Mouse (Mus musculus) neural tube, embryonic 12.5 days (tissue): ENCODE measurements around the gene Mgp. TPM values are rescaled to one million over a fixed set of nuclear protein-coding genes. Genes with fewer than 3 reads are reported as not detected.
"Not testable (repeated sequence)": the region's sequence is repeated elsewhere in the genome, so short reads cannot be mapped to it uniquely, and the experiment has no call there.

Experiments
- ATAC-seq: fragments of 200-750 bp; cut with Nextera tagmentation; 2 replicates; pipeline ENCODE4 v1.8.0; 2017; ENCODE audit warnings: low read depth, mild to moderate bottlenecking, moderate TSS enrichment, moderate library complexity; ENCODE audit not compliant: low FRiP score
- H3K27ac ChIP-seq: fragments of 300-500 bp; sonication (generic); 2 replicates; pipeline ENCODE4 v1.5.1; 2016
- H3K27me3 ChIP-seq: fragments of 300-500 bp; sonication (generic); replicated peaks from 2 replicates; pipeline ENCODE4 v1.6.1; 2016; ENCODE audit warnings: mild to moderate bottlenecking
- H3K36me3 ChIP-seq: fragments of 300-500 bp; sonication (generic); 2 replicates; pipeline ENCODE4 v1.6.1; 2016; ENCODE audit warnings: mild to moderate bottlenecking
- H3K4me1 ChIP-seq: fragments of 300-500 bp; sonication (generic); 2 replicates; pipeline ENCODE4 v1.6.1; 2016
- H3K4me2 ChIP-seq: fragments of 300-500 bp; sonication (generic); replicated peaks from 2 replicates; pipeline ENCODE4 v1.6.1; 2016; ENCODE audit warnings: mild to moderate bottlenecking
- H3K4me3 ChIP-seq: fragments of 300-500 bp; sonication (generic); 2 replicates; pipeline ENCODE4 v1.5.1; 2016
- H3K9ac ChIP-seq: fragments of 300-500 bp; sonication (generic); 2 replicates; pipeline ENCODE4 v1.6.1; 2016; ENCODE audit warnings: mild to moderate bottlenecking
- H3K9me3 ChIP-seq: fragments of 300-500 bp; sonication (generic); 2 replicates; pipeline ENCODE4 v1.6.1; 2016; ENCODE audit warnings: mild to moderate bottlenecking
- WGBS: fragments of 180-500 bp; shearing (Covaris S2); methylation state at CpG from one replicate; pipeline ENCODE4 v1.1.7; 2016; 5-methylcytosine and 5-hydroxymethylcytosine counted together
- polyA plus RNA-seq: library from polyadenylated mRNA; unstranded; fragments of >200 nt; fragmentation: Nextera tagmentation; extraction: Ambion mirVana; gene quantifications from 2 replicates; pipeline ENCODE4 v1.2.1, GENCODE M21; 2016

Gene Mgp
- polyA plus RNA-seq, 1 experiment from 2014 or later, result 8.8 TPM

- no peak for ATAC-seq
- H3K4me3 ChIP-seq, result no peak overlapping the region
- H3K27me3 ChIP-seq, result no peaks in the 10 kb centered on the region
- no peak overlapping the region for H3K4me2 ChIP-seq
- no peak overlapping the region for H3K9ac ChIP-seq
- no peaks in the 10 kb centered on the region for H3K4me1 ChIP-seq
- WGBS, result 88% methylated on average over 2 of the region's 2 CpGs
- no peak overlapping the region for H3K27ac ChIP-seq
- no peaks in the 10 kb centered on the region for H3K9me3 ChIP-seq
- no peaks in the 10 kb centered on the region for H3K36me3 ChIP-seq
Measured at GRCm38 (mm10) chr6:136892002-136892401, 16.4 kb upstream of the Mgp start.

- H3K4me2 ChIP-seq, result no peak overlapping the region
- no peaks in the 10 kb centered on the region for H3K9me3 ChIP-seq
- H3K36me3 ChIP-seq, result no peaks in the 10 kb centered on the region
- no peak for ATAC-seq
- H3K4me3 ChIP-seq, result no peak overlapping the region
- H3K27me3 ChIP-seq, result no peaks in the 10 kb centered on the region
- no peaks in the 10 kb centered on the region for H3K4me1 ChIP-seq
- H3K27ac ChIP-seq, result no peak overlapping the region
- no peak overlapping the region for H3K9ac ChIP-seq
- 92% methylated on average over 6 of the region's 6 CpGs for WGBS
Measured at GRCm38 (mm10) chr6:136889554-136889953, 13.9 kb upstream of the Mgp start.

GRCm38 (mm10) chr6:136889067-136889466 is 13.4 kb upstream of the Mgp start:
- Histone ChIP-seq H3K4me1 (no peaks in the 10 kb centered on the region), H3K27me3 (no peaks in the 10 kb centered on the region), H3K27ac (no peak overlapping the region), H3K36me3 (no peaks in the 10 kb centered on the region), H3K4me3 (no peak overlapping the region), H3K4me2 (no peak overlapping the region), H3K9me3 (no peaks in the 10 kb centered on the region), H3K9ac (no peak overlapping the region)
- 90% methylated on average over 6 of the region's 6 CpGs for WGBS
- ATAC-seq, result no peak

GRCm38 (mm10) chr6:136887854-136888253 is 12.2 kb upstream of the Mgp start:
- 74% methylated on average over 9 of the region's 9 CpGs for WGBS
- H3K9me3 ChIP-seq, result no peaks in the 10 kb centered on the region
- H3K9ac ChIP-seq, result no peak overlapping the region
- no peaks in the 10 kb centered on the region for H3K27me3 ChIP-seq
- ATAC-seq, result no peak
- no peak overlapping the region for H3K27ac ChIP-seq
- no peaks in the 10 kb centered on the region for H3K36me3 ChIP-seq
- no peaks in the 10 kb centered on the region for H3K4me1 ChIP-seq
- H3K4me3 ChIP-seq, result no peak overlapping the region
- H3K4me2 ChIP-seq, result no peak overlapping the region

GRCm38 (mm10) chr6:136884766-136885165 is 9.1 kb upstream of the Mgp start:
- H3K4me1 ChIP-seq, ATAC-seq: not testable (repeated sequence)
- WGBS, result 65% methylated on average over 1 of the region's 1 CpGs

GRCm38 (mm10) chr6:136883961-136884360 is 8.3 kb upstream of the Mgp start:
- WGBS, result 93% methylated on average over 6 of the region's 6 CpGs
- no peaks in the 10 kb centered on the region for H3K36me3 ChIP-seq
- no peak overlapping the region for H3K9ac ChIP-seq
- H3K4me1 ChIP-seq, result no peaks in the 10 kb centered on the region
- no peak overlapping the region for H3K4me3 ChIP-seq
- no peaks in the 10 kb centered on the region for H3K27me3 ChIP-seq
- ATAC-seq, result no peak
- H3K27ac ChIP-seq, result no peak overlapping the region
- H3K9me3 ChIP-seq, result no peaks in the 10 kb centered on the region
- H3K4me2 ChIP-seq, result no peak overlapping the region

More at GRCm38 (mm10) chr6:136884766-136885165, 9.1 kb upstream of the Mgp start:
- H3K27ac ChIP-seq, H3K4me2 ChIP-seq, H3K9me3 ChIP-seq, H3K36me3 ChIP-seq, H3K9ac ChIP-seq, H3K4me3 ChIP-seq, H3K27me3 ChIP-seq: not testable (repeated sequence)

GRCm38 (mm10) chr6:136883431-136883915 is 7.8 kb upstream of the Mgp start:
- Histone ChIP-seq H3K9ac (no peak overlapping the region), H3K4me2 (no peak overlapping the region), H3K27me3 (no peaks in the 10 kb centered on the region), H3K36me3 (no peaks in the 10 kb centered on the region), H3K4me1 (no peaks in the 10 kb centered on the region), H3K4me3 (no peak overlapping the region), H3K9me3 (no peaks in the 10 kb centered on the region), H3K27ac (no peak overlapping the region)
- WGBS, result 89% methylated on average over 3 of the region's 3 CpGs
- no peak for ATAC-seq

- no peak overlapping the region for H3K4me3 ChIP-seq
- H3K4me1 ChIP-seq, result no peaks in the 10 kb centered on the region
- no peaks in the 10 kb centered on the region for H3K36me3 ChIP-seq
- H3K9me3 ChIP-seq, result no peaks in the 10 kb centered on the region
- no peak overlapping the region for H3K27ac ChIP-seq
- 73% methylated on average over 8 of the region's 8 CpGs for WGBS
- H3K9ac ChIP-seq, result no peak overlapping the region
- no peak overlapping the region for H3K4me2 ChIP-seq
- no peak for ATAC-seq
- H3K27me3 ChIP-seq, result no peaks in the 10 kb centered on the region
Measured at GRCm38 (mm10) chr6:136881678-136882077, 6.1 kb upstream of the Mgp start.

GRCm38 (mm10) chr6:136874599-136874998 is 1.0 kb downstream of the Mgp start:
- no peak overlapping the region for H3K9ac ChIP-seq
- 67% methylated on average over 8 of the region's 8 CpGs for WGBS
- H3K27ac ChIP-seq, result no peak overlapping the region
- no peaks in the 10 kb centered on the region for H3K9me3 ChIP-seq
- no peak for ATAC-seq
- H3K4me2 ChIP-seq, result no peak overlapping the region
- no peak overlapping the region for H3K4me3 ChIP-seq
- H3K4me1 ChIP-seq, result no peaks in the 10 kb centered on the region
- no peaks in the 10 kb centered on the region for H3K36me3 ChIP-seq
- H3K27me3 ChIP-seq, result no peaks in the 10 kb centered on the region

- Histone ChIP-seq H3K36me3 (no peaks in the 10 kb centered on the region), H3K27me3 (no peaks in the 10 kb centered on the region), H3K27ac (no peak overlapping the region), H3K4me3 (no peak overlapping the region), H3K9me3 (no peaks in the 10 kb centered on the region), H3K4me2 (no peak overlapping the region), H3K4me1 (no peaks in the 10 kb centered on the region), H3K9ac (no peak overlapping the region)
- WGBS, result 83% methylated on average over 5 of the region's 5 CpGs
- ATAC-seq, result no peak
Measured at GRCm38 (mm10) chr6:136868921-136869320, 6.7 kb downstream of the Mgp start.

GRCm38 (mm10) chr6:136866150-136866549 is 9.5 kb downstream of the Mgp start:
- Histone ChIP-seq H3K27me3 (no peaks in the 10 kb centered on the region), H3K4me3 (no peak overlapping the region), H3K27ac (no peak overlapping the region), H3K9me3 (no peaks in the 10 kb centered on the region), H3K4me1 (no peaks in the 10 kb centered on the region), H3K9ac (no peak overlapping the region), H3K36me3 (no peaks in the 10 kb centered on the region), H3K4me2 (no peak overlapping the region)
- no peak for ATAC-seq
- 65% methylated on average over 4 of the region's 4 CpGs for WGBS

- Histone ChIP-seq H3K27ac (no peak overlapping the region), H3K9ac (no peak overlapping the region), H3K4me2 (no peak overlapping the region), H3K4me1 (no peaks in the 10 kb centered on the region), H3K36me3 (no peaks in the 10 kb centered on the region), H3K27me3 (no peaks in the 10 kb centered on the region), H3K4me3 (no peak overlapping the region), H3K9me3 (no peaks in the 10 kb centered on the region)
- no peak for ATAC-seq
- 92% methylated on average over 5 of the region's 5 CpGs for WGBS
Measured at GRCm38 (mm10) chr6:136865360-136865759, 10.3 kb downstream of the Mgp start.

- no peaks in the 10 kb centered on the region for H3K36me3 ChIP-seq
- no peak for ATAC-seq
- 53% methylated on average over 9 of the region's 9 CpGs for WGBS
Measured at GRCm38 (mm10) chr6:136861020-136861419, 14.6 kb downstream of the Mgp start.

More at GRCm38 (mm10) chr6:136861020-136861419, 14.6 kb downstream of the Mgp start:
- Histone ChIP-seq H3K4me1 (peaks cover 5% of the 10 kb centered on the region; the same call in 1 of the 2 replicates), H3K4me3 (no peak overlapping the region), H3K27me3 (no peaks in the 10 kb centered on the region), H3K27ac (no peak overlapping the region), H3K9me3 (no peaks in the 10 kb centered on the region), H3K9ac (no peak overlapping the region), H3K4me2 (no peak overlapping the region)
